Mouse (Mus musculus) layer of hippocampus, adult 9-10 months (tissue): Measurements from ENCODE around the gene Bsx.

ENCODE experiments used
- DNase-seq: peaks from one replicate; pipeline ENCODE4 v3.0.0; 2022; ENCODE audit warnings: low spot score

The Bsx gene

GRCm38 (mm10) chr9:40892456-40892855 lies 18.5 kb downstream of the Bsx start:
- no peak for DNase-seq

GRCm38 (mm10) chr9:40907413-40907812 lies 33.5 kb downstream of the Bsx start:
- DNase-seq: no peak

GRCm38 (mm10) chr9:40908411-40908810 lies 34.5 kb downstream of the Bsx start:
- no peak for DNase-seq

GRCm38 (mm10) chr9:40908915-40909314 lies 35.0 kb downstream of the Bsx start:
- no peak for DNase-seq

GRCm38 (mm10) chr9:40917871-40918613 lies 44.1 kb downstream of the Bsx start:
- DNase-seq: no peak

GRCm38 (mm10) chr9:40927351-40927980 lies 53.5 kb downstream of the Bsx start:
- no peak for DNase-seq
